Mouse (Mus musculus) stomach, embryonic 15.5 days (tissue): ENCODE data around the gene Epop. TPM values are rescaled to one million over a fixed set of nuclear protein-coding genes. Genes with fewer than 3 reads are reported as not detected.
"Not testable (repeated sequence)": the region's sequence is repeated elsewhere in the genome, so short reads cannot be mapped to it uniquely, and the experiment has no call there.

ENCODE experiments used
- ATAC-seq: fragments of 200-750 bp; cut with Nextera tagmentation; 2 replicates; pipeline ENCODE4 v1.8.0; 2017; ENCODE audit warnings: low read depth, moderate number of reproducible peaks, moderate TSS enrichment; ENCODE audit not compliant: insufficient read depth, low FRiP score
- H3K27ac ChIP-seq: fragments of 300-500 bp; sonication (generic); 2 replicates; pipeline ENCODE4 v1.5.1; 2015; ENCODE audit warnings: mild to moderate bottlenecking, inconsistent platforms
- H3K27me3 ChIP-seq: fragments of 300-500 bp; sonication (generic); replicated peaks from 2 replicates; pipeline ENCODE4 v1.6.1; 2015; ENCODE audit warnings: inconsistent platforms
- H3K36me3 ChIP-seq: fragments of 300-500 bp; sonication (generic); 2 replicates; pipeline ENCODE4 v1.6.1; 2015; ENCODE audit warnings: inconsistent platforms
- H3K4me1 ChIP-seq: fragments of 300-500 bp; sonication (generic); 2 replicates; pipeline ENCODE4 v1.6.1; 2015; ENCODE audit warnings: inconsistent platforms
- H3K4me2 ChIP-seq: fragments of 300-500 bp; sonication (generic); 2 replicates; pipeline ENCODE4 v1.6.1; 2015; ENCODE audit warnings: mild to moderate bottlenecking, inconsistent platforms
- H3K4me3 ChIP-seq: fragments of 300-500 bp; sonication (generic); replicated peaks from 2 replicates; pipeline ENCODE4 v1.5.1; 2015; ENCODE audit warnings: inconsistent platforms
- H3K9ac ChIP-seq: fragments of 300-500 bp; sonication (generic); 2 replicates; pipeline ENCODE4 v1.6.1; 2015; ENCODE audit warnings: inconsistent platforms
- H3K9me3 ChIP-seq: fragments of 300-500 bp; sonication (generic); 2 replicates; pipeline ENCODE4 v1.6.1; 2016; ENCODE audit warnings: inconsistent platforms
- WGBS: fragments of 180-500 bp; shearing (Covaris S2); methylation state at CpG from one replicate; pipeline ENCODE4 v1.1.7; 2015; 5-methylcytosine and 5-hydroxymethylcytosine counted together
- polyA plus RNA-seq: library from polyadenylated mRNA; unstranded; fragments of >200 nt; fragmentation: Nextera tagmentation; extraction: Ambion mirVana; gene quantifications from 2 replicates; pipeline ENCODE4 v1.2.1, GENCODE M21; 2015

Gene Epop
- polyA plus RNA-seq, 1 experiment from 2014 or later, result 3.7 TPM

DNA sequence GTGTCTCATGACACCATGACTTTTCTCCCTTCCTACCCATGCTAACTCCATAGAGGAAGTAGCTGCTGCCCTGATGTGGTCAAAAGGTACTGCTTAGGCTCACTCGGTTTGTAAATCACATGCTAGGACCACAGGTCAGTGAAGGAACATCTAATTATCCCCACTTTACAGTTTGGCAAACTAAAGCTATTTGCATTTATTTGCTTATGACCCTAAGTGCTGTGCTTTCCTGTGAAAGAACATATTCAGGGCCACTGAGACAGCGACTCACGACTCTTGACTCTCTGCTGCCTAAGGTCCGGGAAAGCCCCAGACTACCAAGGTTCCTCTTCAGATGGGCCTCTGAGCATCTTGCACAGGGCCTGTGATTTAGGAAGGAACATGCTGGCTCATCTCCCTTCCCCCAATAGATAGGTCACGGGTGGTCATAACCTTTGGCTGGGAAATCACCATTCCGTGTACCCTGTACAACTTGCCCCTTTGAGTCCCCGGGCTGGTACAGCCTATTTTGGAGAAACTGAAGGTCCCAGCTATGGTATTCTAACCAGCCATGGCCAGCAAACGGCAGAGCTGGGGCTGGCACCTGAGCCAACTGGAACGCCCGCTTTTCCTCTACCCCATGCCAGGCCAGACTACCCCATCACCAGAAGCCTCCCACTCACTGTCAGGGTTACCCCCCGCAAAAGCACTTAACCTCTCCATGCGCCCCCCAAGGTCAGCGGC is 29.9 kb upstream of the Epop start:
- H3K4me1 ChIP-seq, result peaks cover 33% of the 10 kb centered on the region
- H3K27ac ChIP-seq, result peak overlapping the region; percentile 86
- H3K4me2 ChIP-seq, result peak overlapping the region; percentile 84
- 10% methylated on average over 13 of the region's 13 CpGs for WGBS
- H3K4me3 ChIP-seq, result peak overlapping the region; percentile 78
- H3K9ac ChIP-seq, result peak overlapping the region; percentile 81
- peaks cover 10% of the 10 kb centered on the region; the same call in 1 of the 2 replicates for H3K27me3 ChIP-seq
- ATAC-seq, result no peak
- H3K9me3 ChIP-seq, result no peaks in the 10 kb centered on the region
- no peaks in the 10 kb centered on the region for H3K36me3 ChIP-seq

DNA sequence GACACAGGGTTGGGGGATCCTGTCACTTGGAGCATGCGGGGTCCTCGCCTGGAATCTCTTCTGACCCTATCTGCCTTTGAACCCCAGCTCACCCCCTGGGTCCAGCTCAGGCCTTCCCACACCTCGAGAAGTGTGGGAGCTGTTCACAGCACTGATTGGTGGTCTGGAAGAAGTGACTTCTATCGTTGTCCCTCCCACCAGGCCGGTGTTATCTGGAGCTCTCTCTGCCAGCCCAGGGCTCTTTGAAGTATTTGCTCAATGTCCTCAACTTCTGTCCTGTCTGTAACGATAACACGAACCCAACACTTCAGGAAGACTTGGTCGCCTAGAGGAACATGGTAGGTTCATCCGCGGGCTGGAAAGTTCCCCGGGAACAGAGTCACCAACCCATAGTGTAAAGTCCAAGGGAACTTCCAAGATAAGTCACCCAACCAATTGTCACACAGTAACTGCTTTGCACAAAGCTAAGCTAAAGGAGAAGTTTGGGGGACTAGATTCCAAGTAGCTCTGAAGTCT is 29.3 kb upstream of the Epop start:
- 56% methylated on average over 11 of the region's 11 CpGs for WGBS
- peak overlapping the region; percentile 84 for H3K4me2 ChIP-seq
- no peak overlapping the region for H3K9ac ChIP-seq
- H3K36me3 ChIP-seq, result no peaks in the 10 kb centered on the region
- peaks cover 29% of the 10 kb centered on the region for H3K4me1 ChIP-seq
- no peak for ATAC-seq
- peak overlapping the region; percentile 78 for H3K4me3 ChIP-seq
- peaks cover 10% of the 10 kb centered on the region; the same call in 1 of the 2 replicates for H3K27me3 ChIP-seq
- no peaks in the 10 kb centered on the region for H3K9me3 ChIP-seq
- H3K27ac ChIP-seq, result no peak overlapping the region

DNA sequence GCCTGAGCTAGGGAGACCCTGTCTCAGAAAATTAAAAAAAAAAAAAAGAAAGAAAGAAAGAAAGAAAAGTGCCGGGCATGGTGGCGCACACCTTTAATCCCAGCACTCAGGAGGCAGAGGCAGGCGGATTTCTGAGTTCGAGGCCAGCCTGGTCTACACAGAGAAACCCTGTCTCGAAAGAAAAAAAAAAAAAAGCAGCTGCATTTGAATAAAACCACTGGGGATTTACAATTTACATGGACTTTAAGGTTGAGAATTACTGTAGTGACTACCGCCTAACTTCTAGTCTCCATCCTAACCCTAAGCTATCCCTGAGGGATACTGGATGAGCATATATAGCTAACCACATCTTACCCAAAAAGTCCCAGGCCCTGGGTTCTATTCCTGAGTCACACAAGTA is 28.5 kb upstream of the Epop start:
- not testable (repeated sequence) for H3K9ac ChIP-seq, H3K4me3 ChIP-seq, H3K27ac ChIP-seq, H3K9me3 ChIP-seq, H3K4me2 ChIP-seq, H3K27me3 ChIP-seq, ATAC-seq, H3K36me3 ChIP-seq
- 90% methylated on average over 6 of the region's 6 CpGs for WGBS
- peaks cover 29% of the 10 kb centered on the region for H3K4me1 ChIP-seq

DNA sequence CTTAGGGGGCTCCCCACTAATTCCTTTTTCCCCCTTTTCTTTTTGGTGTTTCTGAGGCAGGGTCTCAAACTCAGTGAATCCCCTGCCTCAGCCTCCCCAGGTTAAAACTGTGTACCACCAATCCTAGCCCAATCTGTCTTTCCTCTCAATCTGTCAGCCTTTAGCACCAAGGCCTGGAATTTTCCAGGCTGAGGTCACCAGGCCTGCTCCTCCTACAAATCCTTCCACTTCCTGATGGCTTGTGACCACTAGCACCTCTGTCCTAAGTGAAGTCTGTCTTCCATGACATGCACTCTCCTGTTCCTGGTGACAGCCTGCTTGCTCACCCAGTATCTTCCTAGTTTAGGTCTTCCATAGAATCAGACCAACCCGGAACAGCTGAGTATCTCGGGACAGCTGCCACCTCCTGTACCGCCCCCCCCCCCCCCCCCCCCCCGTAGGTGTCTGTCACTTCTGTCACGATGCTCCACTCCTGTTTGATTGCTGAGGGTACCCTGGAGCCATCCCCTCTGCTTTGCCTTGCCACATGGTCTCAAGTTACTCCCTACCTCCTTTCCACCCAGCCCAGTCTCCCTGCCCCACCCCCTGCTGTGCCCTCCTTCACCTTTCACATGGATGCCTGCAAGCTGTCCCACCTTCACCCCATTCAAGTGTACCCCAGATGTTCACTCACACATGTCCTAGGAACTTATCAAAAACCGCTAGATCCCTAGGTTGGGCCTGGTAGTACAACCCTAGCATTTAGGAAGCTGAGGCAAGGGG is 27.9 kb upstream of the Epop start:
- Histone ChIP-seq H3K4me1 (peaks cover 27% of the 10 kb centered on the region), H3K27me3 (peaks cover 10% of the 10 kb centered on the region; the same call in 1 of the 2 replicates), H3K27ac (no peak overlapping the region), H3K4me2 (no peak overlapping the region), H3K36me3 (no peaks in the 10 kb centered on the region), H3K9ac (no peak overlapping the region), H3K4me3 (no peak overlapping the region), H3K9me3 (no peaks in the 10 kb centered on the region)
- WGBS, result 42% methylated on average over 4 of the region's 6 CpGs
- no peak for ATAC-seq

DNA sequence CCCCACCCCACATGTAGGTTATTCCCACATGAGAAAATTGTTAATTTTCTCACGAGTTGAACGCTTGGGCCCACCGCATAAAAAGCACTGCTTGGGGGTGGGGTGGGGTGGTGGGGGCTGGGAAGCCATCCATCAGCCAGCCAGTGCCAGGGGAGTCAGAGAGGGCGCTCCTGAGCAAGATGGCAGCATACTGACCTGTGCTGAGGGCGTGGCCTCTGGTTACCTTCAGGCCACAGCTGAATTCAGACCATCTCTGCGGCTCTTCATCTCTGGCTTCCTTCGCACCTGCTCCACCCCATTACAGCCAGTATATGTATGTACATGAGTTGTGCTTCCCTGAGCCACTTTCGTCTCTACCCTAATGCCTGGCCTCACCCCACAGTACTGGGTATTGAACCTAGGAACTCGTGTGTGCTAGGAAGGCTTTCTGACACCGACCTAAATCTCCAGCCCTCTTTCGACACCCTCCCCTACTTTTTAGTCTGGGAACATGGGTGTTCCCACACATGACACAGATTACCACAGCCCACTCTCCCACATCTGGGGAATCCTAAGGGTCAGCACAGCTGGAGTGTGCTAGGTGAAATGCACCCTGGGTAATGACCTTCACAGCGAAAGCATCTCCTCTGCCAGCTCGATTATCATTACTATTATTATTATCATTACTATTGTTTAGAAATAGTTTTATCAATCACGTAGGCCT is 26.9 kb upstream of the Epop start:
- no peak overlapping the region for H3K9ac ChIP-seq
- ATAC-seq, result no peak
- H3K4me2 ChIP-seq, result no peak overlapping the region
- no peak overlapping the region for H3K4me3 ChIP-seq
- H3K4me1 ChIP-seq, result peaks cover 18% of the 10 kb centered on the region
- H3K9me3 ChIP-seq, result no peaks in the 10 kb centered on the region
- H3K27me3 ChIP-seq, result peaks cover under 1% of the 10 kb centered on the region; the same call in 1 of the 2 replicates
- H3K27ac ChIP-seq, result no peak overlapping the region
- 79% methylated on average over 14 of the region's 14 CpGs for WGBS
- no peaks in the 10 kb centered on the region for H3K36me3 ChIP-seq

DNA sequence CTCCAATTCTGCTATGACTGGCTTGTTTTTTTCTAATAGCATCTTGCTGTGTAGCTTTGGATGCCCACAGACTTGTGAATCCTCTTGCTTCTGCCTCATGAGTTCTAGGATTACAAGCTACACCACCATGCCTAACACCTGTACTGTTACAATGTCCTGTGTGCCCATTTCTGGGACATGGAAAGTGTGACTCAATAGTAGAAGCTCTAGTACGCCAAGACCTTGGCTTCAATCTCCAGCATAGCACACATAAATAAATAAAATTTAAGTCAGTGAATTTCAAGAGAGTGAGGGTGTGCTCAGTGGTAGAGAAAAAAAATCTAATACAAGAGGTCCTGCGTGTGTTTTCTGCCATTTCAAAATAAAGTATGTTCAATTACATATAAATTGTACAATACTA is 24.7 kb upstream of the Epop start:
- 90% methylated on average over 2 of the region's 2 CpGs for WGBS
- Histone ChIP-seq H3K4me3 (no peak overlapping the region), H3K9ac (no peak overlapping the region), H3K27me3 (no peaks in the 10 kb centered on the region), H3K4me2 (no peak overlapping the region), H3K27ac (no peak overlapping the region), H3K36me3 (no peaks in the 10 kb centered on the region), H3K4me1 (0 out of 2 replicates have a peak, but pooled peaks cover 3% of the 10 kb centered on the region), H3K9me3 (no peaks in the 10 kb centered on the region)
- ATAC-seq, result no peak

DNA sequence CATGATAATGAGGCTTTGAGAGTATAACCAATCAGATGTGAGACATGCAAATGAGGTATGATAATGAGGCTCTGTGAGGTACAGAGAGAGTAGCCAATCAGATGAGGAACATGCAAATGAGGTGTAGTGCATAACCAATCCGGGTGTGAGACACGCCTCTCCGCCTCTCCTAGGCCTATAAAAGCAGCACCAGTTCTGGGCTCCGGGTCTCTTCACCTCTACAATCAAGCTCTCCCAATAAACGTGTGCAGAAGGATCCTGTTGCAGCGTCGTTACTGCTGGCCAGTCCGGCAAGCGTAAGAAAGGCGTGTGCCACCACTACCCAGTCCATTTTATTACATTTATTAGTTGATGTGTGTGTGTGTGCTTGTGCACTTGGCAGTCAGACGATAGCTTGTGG is 23.9 kb upstream of the Epop start:
- WGBS, result 89% methylated on average over 11 of the region's 11 CpGs
- not testable (repeated sequence) for H3K36me3 ChIP-seq, ATAC-seq, H3K4me2 ChIP-seq, H3K4me3 ChIP-seq, H3K4me1 ChIP-seq, H3K9me3 ChIP-seq, H3K9ac ChIP-seq, H3K27me3 ChIP-seq, H3K27ac ChIP-seq

DNA sequence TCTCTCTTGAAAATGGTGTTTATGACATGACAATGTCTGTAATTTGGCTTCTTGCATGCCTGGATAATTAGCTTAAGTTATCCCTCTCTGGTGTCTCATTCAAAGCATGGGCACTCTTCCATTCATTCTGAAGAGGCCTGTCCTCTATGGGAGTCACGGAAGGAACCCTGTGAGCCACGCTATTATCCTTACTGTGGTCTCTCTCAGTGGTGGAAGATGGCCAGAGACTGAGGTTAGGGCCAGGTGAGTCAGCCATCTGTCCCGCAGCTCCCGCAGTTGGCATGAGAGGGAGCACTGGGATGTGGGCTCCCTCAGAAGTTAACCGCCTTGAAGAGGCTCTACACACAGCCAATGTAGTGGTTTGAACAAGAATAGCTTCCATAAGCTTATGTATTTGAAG is 20.8 kb upstream of the Epop start:
- WGBS, result 68% methylated on average over 5 of the region's 5 CpGs
- no peak overlapping the region for H3K9ac ChIP-seq
- H3K36me3 ChIP-seq, result no peaks in the 10 kb centered on the region
- no peak overlapping the region for H3K4me2 ChIP-seq
- H3K4me3 ChIP-seq, result no peak overlapping the region
- ATAC-seq, result no peak
- H3K9me3 ChIP-seq, result no peaks in the 10 kb centered on the region
- H3K27me3 ChIP-seq, result no peaks in the 10 kb centered on the region
- H3K27ac ChIP-seq, result no peak overlapping the region
- H3K4me1 ChIP-seq, result no peaks in the 10 kb centered on the region

DNA sequence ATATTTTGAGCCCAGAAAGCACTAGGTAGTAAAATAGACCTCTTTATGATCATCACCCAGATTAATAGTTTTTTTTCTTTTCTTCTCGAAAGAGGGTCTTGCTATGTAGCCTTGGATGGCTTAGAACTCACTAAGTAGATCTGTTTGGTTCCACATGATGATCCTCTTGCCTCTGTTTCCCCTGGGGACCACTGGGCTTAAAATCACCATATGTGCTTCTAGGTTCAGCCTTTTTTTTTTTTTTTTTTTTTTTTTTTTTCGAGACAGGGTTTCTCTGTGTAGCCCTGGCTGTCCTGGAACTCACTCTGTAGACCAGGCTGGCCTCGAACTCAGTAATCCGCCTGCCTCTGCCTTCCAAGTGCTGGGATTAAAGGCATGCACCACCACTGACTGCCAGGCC is 19.0 kb upstream of the Epop start:
- not testable (repeated sequence) for H3K4me3 ChIP-seq, H3K9me3 ChIP-seq, H3K9ac ChIP-seq, H3K27ac ChIP-seq, H3K36me3 ChIP-seq, H3K4me1 ChIP-seq, ATAC-seq, H3K4me2 ChIP-seq, H3K27me3 ChIP-seq
- WGBS, result 77% methylated on average over 4 of the region's 4 CpGs

DNA sequence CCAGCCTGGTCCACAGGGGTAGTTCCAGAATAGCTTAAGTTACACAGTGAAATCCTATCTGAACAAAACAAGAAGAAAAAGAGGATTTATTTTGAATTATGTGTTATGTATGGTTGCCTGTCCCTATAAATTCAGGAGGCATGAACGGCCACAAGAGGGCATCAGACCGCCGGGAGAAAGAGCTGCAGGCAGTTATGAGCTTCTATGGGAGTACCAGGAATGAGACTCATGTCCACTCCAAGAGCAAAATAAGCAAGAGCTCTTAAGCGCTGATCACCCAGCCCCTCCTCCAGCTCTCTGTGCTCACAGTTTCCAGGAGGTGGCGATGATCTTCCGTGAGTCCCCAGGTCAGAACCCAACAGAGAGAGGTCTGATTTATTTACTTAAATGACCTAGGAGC is 15.3 kb upstream of the Epop start:
- Histone ChIP-seq H3K9ac (no peak overlapping the region), H3K4me2 (no peak overlapping the region), H3K27me3 (no peaks in the 10 kb centered on the region), H3K4me3 (no peak overlapping the region), H3K4me1 (no peaks in the 10 kb centered on the region), H3K36me3 (no peaks in the 10 kb centered on the region), H3K9me3 (no peaks in the 10 kb centered on the region), H3K27ac (no peak overlapping the region)
- ATAC-seq, result no peak
- WGBS, result 5% methylated on average over 6 of the region's 6 CpGs

DNA sequence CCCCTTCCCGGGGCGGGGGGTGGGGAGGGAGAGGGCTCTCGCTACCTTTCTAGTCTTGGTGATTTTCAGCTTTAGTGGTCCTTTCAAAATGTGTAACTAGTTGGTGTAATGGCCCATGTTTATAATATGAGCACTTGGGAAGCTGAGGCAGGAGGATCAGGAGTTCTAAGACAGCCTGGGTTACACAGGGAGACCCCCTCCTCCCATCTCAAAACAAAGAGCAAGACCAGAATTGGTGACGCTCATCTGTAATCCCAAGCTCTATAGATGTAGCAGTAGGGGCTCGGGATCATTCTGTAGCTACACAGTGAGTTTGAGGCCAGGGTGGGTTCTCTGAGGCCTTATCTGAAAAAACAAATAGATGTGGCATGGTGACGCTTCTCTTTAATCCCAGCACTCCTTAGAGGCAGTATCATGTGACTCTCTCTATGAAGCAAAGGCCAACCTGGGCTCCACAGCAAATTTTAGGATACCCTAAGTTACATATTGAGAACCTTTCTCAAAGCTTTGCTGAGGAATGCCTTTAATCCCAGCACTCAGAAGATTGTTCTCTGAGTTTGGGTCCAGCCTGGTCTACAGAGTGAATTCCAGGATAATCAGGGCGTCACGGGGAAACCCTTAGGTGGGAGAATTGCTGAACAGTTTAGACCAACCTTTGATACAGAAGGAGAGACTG is 14.0 kb upstream of the Epop start:
- Histone ChIP-seq H3K9me3 (no peaks in the 10 kb centered on the region), H3K4me3 (no peak overlapping the region), H3K4me2 (no peak overlapping the region), H3K27ac (no peak overlapping the region), H3K4me1 (no peaks in the 10 kb centered on the region), H3K27me3 (no peaks in the 10 kb centered on the region), H3K36me3 (no peaks in the 10 kb centered on the region), H3K9ac (no peak overlapping the region)
- ATAC-seq, result no peak
- 74% methylated on average over 8 of the region's 8 CpGs for WGBS
